Mouse (Mus musculus) C2C12 (cell line): ENCODE measurements around the gene Themis.

ENCODE experiments used
- CEBPB ChIP-seq: IDR thresholded peaks from one replicate; pipeline ENCODE4 v1.6.1; 2011; ENCODE audit warnings: low read depth, mild to moderate bottlenecking, control low read depth, moderate library complexity
- CTCF ChIP-seq: IDR thresholded peaks from one replicate; pipeline ENCODE4 v1.5.1; 2011; ENCODE audit not compliant: control insufficient read depth, insufficient read depth, insufficient read length
- FOSL1 ChIP-seq: IDR thresholded peaks from one replicate; pipeline ENCODE4 v1.8.0; 2011; ENCODE audit warnings: mild to moderate bottlenecking, low read length; ENCODE audit not compliant: poor library complexity, insufficient read depth, severe bottlenecking
- MAX ChIP-seq: IDR thresholded peaks from one replicate; pipeline ENCODE4 v1.6.1; 2011; ENCODE audit warnings: mild to moderate bottlenecking, control low read depth
- MYOG ChIP-seq: IDR thresholded peaks from one replicate; pipeline ENCODE4 v1.6.1; 2011; ENCODE audit not compliant: control insufficient read depth, insufficient read length; ENCODE audit errors: extremely low read depth
- USF1 ChIP-seq: IDR thresholded peaks from one replicate; pipeline ENCODE4 v1.6.1; 2011; ENCODE audit warnings: low read depth, mild to moderate bottlenecking, control low read depth, moderate library complexity

DNA sequence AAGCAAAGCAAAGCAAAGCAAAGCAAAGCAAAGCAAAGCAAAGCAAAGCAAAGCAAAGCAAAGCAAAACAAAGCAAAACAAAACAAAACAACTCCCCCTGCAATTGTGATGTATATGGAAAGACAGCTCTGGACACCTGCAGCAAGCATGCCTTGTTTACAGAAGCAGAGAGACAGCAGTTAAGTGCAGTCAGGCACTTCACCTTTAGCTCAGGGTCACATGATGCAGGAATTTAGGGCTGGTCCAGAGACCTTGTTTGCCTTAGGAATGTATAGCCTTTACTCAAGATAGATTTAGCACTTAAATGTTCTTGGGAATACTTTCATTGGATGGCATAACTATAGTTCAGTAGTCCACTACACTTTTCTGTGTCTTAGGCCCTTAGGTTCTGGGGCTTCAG is 32.1 kb upstream of the Themis start:
- TF ChIP-seq CTCF (no peak), FOSL1 (no peak), MAX (no peak), USF1 (peak; percentile 33), CEBPB (no peak), MYOG (no peak)
